Mouse (Mus musculus) embryonic fibroblast, embryonic 13.5 days (primary cell): ENCODE measurements around the gene Chchd6. TPM values are rescaled to one million over a fixed set of nuclear protein-coding genes. Genes with fewer than 3 reads are reported as not detected.

ENCODE experiments used
- H3K27ac ChIP-seq: 2 replicates; pipeline ENCODE4 v1.5.1; 2012; ENCODE audit warnings: low read length, control low read depth, inconsistent platforms; ENCODE audit not compliant: insufficient read depth
- H3K4me1 ChIP-seq: 2 replicates; pipeline ENCODE4 v1.6.1; 2011; ENCODE audit warnings: low read length; ENCODE audit not compliant: control insufficient read depth, insufficient read depth
- H3K4me3 ChIP-seq: 2 replicates; pipeline ENCODE4 v1.5.1; 2011; ENCODE audit warnings: mild to moderate bottlenecking, control low read depth, low read length; ENCODE audit not compliant: insufficient read depth
- CTCF ChIP-seq: IDR thresholded peaks from 2 replicates; pipeline ENCODE4 v1.5.1; 2011; ENCODE audit warnings: mild to moderate bottlenecking, control low read depth, low read length, moderate library complexity, borderline replicate concordance; ENCODE audit not compliant: insufficient read depth
- POLR2A ChIP-seq: IDR thresholded peaks from 2 replicates; pipeline ENCODE4 v1.6.1; 2011; ENCODE audit warnings: low read depth, mild to moderate bottlenecking, control low read depth, low read length, moderate library complexity
- polyA plus RNA-seq: library from polyadenylated mRNA; stranded (reverse); fragments of >200 nt; gene quantifications from 2 replicates; pipeline ENCODE4 v1.2.4, GENCODE M21; 2011; ENCODE audit warnings: low read depth; ENCODE audit not compliant: missing spikeins, insufficient read length

Gene Chchd6
- polyA plus RNA-seq, 1 experiment, result 14.4 TPM

- Histone ChIP-seq H3K4me3 (no peak overlapping the region), H3K27ac (no peak overlapping the region), H3K4me1 (no peaks in the 10 kb centered on the region; the same call in 1 of the 2 replicates)
- TF ChIP-seq CTCF, result no peak
- TF ChIP-seq POLR2A, result no peak
These were observed 193.0 kb downstream of the Chchd6 start for GRCm38 (mm10) chr6:89402406-89402805.

DNA sequence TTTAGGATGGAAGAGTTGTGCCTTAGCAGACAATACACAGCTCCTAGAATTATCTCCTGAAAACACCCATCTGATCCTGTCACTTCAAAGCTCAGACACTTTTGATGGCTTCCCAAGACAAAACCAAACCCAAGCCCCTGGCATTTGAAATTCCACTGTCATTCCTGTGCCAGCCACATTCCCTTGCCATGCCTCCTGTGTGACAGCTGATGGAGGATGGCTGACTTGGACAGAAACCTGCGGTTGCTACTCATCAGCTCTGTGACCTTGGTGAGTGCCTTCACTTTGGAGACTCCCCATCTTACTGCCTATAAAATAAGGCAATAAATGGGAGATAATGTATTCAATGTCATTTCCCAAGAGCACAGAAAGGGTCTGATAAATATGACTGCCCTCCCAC lies 195.9 kb downstream of the Chchd6 start:
- no peak overlapping the region for H3K4me3 ChIP-seq
- no peak overlapping the region for H3K27ac ChIP-seq
- TF ChIP-seq CTCF, result no peak
- TF ChIP-seq POLR2A, result no peak
- no peaks in the 10 kb centered on the region; the same call in 1 of the 2 replicates for H3K4me1 ChIP-seq

DNA sequence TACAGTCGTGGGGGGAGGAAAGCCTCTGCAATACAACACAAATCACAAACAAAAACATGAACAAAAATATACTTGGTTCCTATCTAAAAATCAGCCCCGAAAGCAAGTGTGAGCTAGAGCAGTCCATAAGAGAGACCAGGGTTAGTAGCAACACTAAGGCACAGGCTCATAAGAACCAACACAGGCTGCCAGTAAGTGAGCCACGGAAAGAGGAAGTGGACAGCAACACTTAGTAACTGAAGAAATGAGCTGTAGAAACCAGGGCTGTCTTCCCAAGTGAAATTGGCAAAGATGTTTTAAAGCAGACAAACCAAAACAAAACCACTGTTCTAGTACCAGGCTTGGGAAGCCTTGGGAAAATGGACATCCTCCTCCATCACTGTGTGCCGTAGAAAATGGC lies 197.5 kb downstream of the Chchd6 start:
- Histone ChIP-seq H3K4me1 (no peaks in the 10 kb centered on the region), H3K27ac (no peak overlapping the region), H3K4me3 (no peak overlapping the region)
- no peak for TF ChIP-seq POLR2A
- no peak for TF ChIP-seq CTCF

DNA sequence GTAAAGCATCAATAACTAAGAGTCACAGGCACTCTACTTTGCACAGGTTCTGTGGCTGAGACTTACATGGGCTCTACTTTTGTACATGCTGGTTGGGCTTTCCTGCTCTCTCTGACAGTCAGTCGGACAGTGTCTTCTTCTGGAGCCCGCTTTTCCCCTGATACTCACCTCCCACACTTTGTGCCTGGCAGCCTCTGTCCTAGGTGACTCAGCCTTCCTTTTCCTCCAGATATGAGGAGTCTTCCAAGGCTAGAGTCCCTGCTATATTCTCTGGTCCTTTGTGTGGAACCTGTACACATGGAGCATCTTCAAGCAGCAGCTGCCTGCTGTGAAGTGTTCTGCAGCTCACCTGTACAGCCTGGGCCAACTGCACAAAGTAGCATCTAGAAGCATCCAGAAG lies 201.6 kb downstream of the Chchd6 start:
- TF ChIP-seq CTCF (no peak), POLR2A (no peak)
- H3K4me1 ChIP-seq, result no peaks in the 10 kb centered on the region

GRCm38 (mm10) chr6:89392213-89392612 lies 203.2 kb downstream of the Chchd6 start:
- Histone ChIP-seq H3K4me1 (no peaks in the 10 kb centered on the region), H3K4me3 (no peak overlapping the region), H3K27ac (no peak overlapping the region)
- TF ChIP-seq CTCF (no peak), POLR2A (no peak)

More for the DNA sequence above, 201.6 kb downstream of the Chchd6 start:
- Histone ChIP-seq H3K27ac (no peak overlapping the region), H3K4me3 (no peak overlapping the region)

- H3K27ac ChIP-seq, result no peak overlapping the region
- TF ChIP-seq POLR2A, result no peak
- TF ChIP-seq CTCF, result no peak
- no peak overlapping the region for H3K4me3 ChIP-seq
- H3K4me1 ChIP-seq, result no peaks in the 10 kb centered on the region
These were observed 205.7 kb downstream of the Chchd6 start for GRCm38 (mm10) chr6:89389771-89390170.

- H3K27ac ChIP-seq, result no peak overlapping the region
- no peak overlapping the region for H3K4me3 ChIP-seq
- no peaks in the 10 kb centered on the region for H3K4me1 ChIP-seq
- TF ChIP-seq CTCF (no peak), POLR2A (no peak)
These were observed 208.5 kb downstream of the Chchd6 start for GRCm38 (mm10) chr6:89386956-89387355.

GRCm38 (mm10) chr6:89384699-89385098 lies 210.8 kb downstream of the Chchd6 start:
- Histone ChIP-seq H3K4me3 (no peak overlapping the region), H3K4me1 (no peaks in the 10 kb centered on the region), H3K27ac (no peak overlapping the region)
- TF ChIP-seq CTCF (no peak), POLR2A (no peak)

GRCm38 (mm10) chr6:89381851-89382250 lies 213.6 kb downstream of the Chchd6 start:
- Histone ChIP-seq H3K4me3 (no peak overlapping the region), H3K4me1 (no peaks in the 10 kb centered on the region), H3K27ac (no peak overlapping the region)
- no peak for TF ChIP-seq CTCF
- TF ChIP-seq POLR2A, result no peak

DNA sequence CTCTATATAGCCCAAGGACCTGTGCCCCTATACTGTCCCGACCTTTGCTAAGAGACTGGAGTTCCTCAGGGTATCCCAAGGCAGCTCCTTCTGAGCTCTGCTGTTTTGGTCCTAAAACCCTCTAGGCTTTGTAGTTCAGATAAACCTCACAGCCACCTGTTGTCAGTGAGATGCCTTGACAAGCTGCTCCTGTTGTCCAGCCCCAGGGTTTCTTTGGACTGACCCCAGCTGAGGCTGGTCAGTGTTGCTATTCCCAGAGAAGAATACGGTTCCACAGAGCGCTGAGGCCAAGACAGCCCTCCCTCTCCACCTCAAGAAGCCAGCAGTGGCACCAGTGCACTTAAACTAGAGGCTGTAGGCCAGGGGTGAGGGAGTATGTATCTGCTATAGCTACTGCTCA lies 214.3 kb downstream of the Chchd6 start:
- no peak overlapping the region for H3K27ac ChIP-seq
- no peak overlapping the region for H3K4me3 ChIP-seq
- no peaks in the 10 kb centered on the region for H3K4me1 ChIP-seq
- TF ChIP-seq POLR2A, result no peak
- TF ChIP-seq CTCF, result no peak

DNA sequence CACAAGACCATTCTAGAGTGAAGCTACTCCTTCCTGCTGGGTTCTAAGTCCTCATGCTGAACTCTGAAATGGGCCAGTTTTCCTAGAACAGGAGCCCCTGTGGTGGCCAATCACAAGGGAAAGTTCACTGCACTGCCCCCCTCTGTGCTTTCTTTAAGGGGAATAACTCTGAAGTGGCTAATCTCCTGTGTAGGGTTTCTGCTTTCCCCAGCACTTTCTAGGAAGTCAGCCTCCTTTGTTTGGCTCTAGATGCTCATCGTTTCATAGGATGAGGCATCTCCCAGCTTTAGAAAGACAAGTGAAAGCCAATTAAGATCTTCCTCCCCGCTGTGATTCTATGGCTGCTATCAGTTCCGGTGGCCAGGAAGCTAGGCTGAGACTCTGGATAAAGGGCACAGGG lies 214.7 kb downstream of the Chchd6 start:
- H3K4me3 ChIP-seq, result no peak overlapping the region
- no peak overlapping the region for H3K27ac ChIP-seq
- H3K4me1 ChIP-seq, result no peaks in the 10 kb centered on the region
- no peak for TF ChIP-seq POLR2A
- no peak for TF ChIP-seq CTCF
